In genomic region chr3:101605291-101605690, GRCm38 (mm10) we compare ENCODE assay signal across 7 mouse cellular contexts. TPM values are rescaled to one million over a fixed set of nuclear protein-coding genes. Genes with fewer than 3 reads are reported as not detected.
DNase-seq lines count a peak whose midpoint lies in the region; ATAC-seq and TF ChIP-seq lines count a peak whose summit lies in the region.

No protein-coding gene starts in this region.

- ATAC-seq in lung, embryonic 14.5 days (ENCODE audit: insufficient read depth): no peak
- no peak for ATAC-seq in forebrain, embryonic 11.5 days (replicated peaks; ENCODE audit: low FRiP score)
- no peak for ATAC-seq in intestine, embryonic 15.5 days
- ATAC-seq in neural tube, embryonic 12.5 days (ENCODE audit: low FRiP score, low read depth): no peak
- no peak for ATAC-seq in cerebellum, adult (ENCODE audit: insufficient number of reproducible peaks, low FRiP score, low TSS enrichment)

- H3K27ac ChIP-seq in lung, embryonic 14.5 days (ENCODE audit: low read depth): peak overlapping the region; percentile 99; the same call in 1 of the 2 replicates
- no peak overlapping the region; the same call in 1 of the 2 replicates for H3K27ac ChIP-seq in forebrain, embryonic 11.5 days (ENCODE audit: low read depth, low read length)
- H3K27ac ChIP-seq in intestine, embryonic 15.5 days: peak overlapping the region; percentile 98; the same call in 1 of the 2 replicates
- H3K27ac ChIP-seq in neural tube, embryonic 12.5 days: no peak overlapping the region

- 23% methylated on average over 5 of the region's 5 CpGs for WGBS in lung, embryonic 14.5 days
- 11% methylated on average over 5 of the region's 5 CpGs for WGBS in forebrain, embryonic 11.5 days
- WGBS in intestine, embryonic 15.5 days: 28% methylated on average over 5 of the region's 5 CpGs
- WGBS in neural tube, embryonic 12.5 days: 19% methylated on average over 5 of the region's 5 CpGs

- DNase-seq in lung, embryonic 14.5 days: peak; percentile 33
- no peak for DNase-seq in lung, postnatal 10 days
- no peak for DNase-seq in forebrain, embryonic 11.5 days (ENCODE audit: low spot score)
- no peak for DNase-seq in right cerebral cortex, adult 18-20 months

- peak overlapping the region; percentile 94 for H3K4me3 ChIP-seq in lung, embryonic 14.5 days (ENCODE audit: low read depth, low read length)
- H3K4me3 ChIP-seq in forebrain, embryonic 11.5 days (ENCODE audit: low read depth, low read length): peak overlapping the region; percentile 88
- H3K4me3 ChIP-seq in intestine, embryonic 15.5 days (replicated peaks): peak overlapping the region; percentile 93
- H3K4me3 ChIP-seq in neural tube, embryonic 12.5 days: peak overlapping the region; percentile 84

- no peak overlapping the region; the same call in 1 of the 2 replicates for H3K9ac ChIP-seq in lung, embryonic 14.5 days
- H3K9ac ChIP-seq in forebrain, embryonic 11.5 days (ENCODE audit: low read length): peak overlapping the region; percentile 95; the same call in 1 of the 2 replicates
- H3K9ac ChIP-seq in intestine, embryonic 15.5 days: peak overlapping the region; percentile 95; the same call in 1 of the 2 replicates
- H3K9ac ChIP-seq in neural tube, embryonic 12.5 days: peak overlapping the region; percentile 91

- H3K4me1 ChIP-seq in lung, embryonic 14.5 days (ENCODE audit: insufficient read depth): peaks cover 23% of the 10 kb centered on the region
- peaks cover 23% of the 10 kb centered on the region for H3K4me1 ChIP-seq in forebrain, embryonic 11.5 days (replicated peaks; ENCODE audit: control insufficient read depth, insufficient read depth, low read length)
- H3K4me1 ChIP-seq in intestine, embryonic 15.5 days (replicated peaks): peaks cover 18% of the 10 kb centered on the region
- peaks cover 38% of the 10 kb centered on the region for H3K4me1 ChIP-seq in neural tube, embryonic 12.5 days

- no peak for TF ChIP-seq CTCF in lung, embryonic 14.5 days (IDR thresholded peaks at IDR 0.05; ENCODE audit: low read depth)

- H3K4me2 ChIP-seq in lung, embryonic 14.5 days: peak overlapping the region; percentile 87
- H3K4me2 ChIP-seq in forebrain, embryonic 11.5 days (ENCODE audit: low read depth, low read length, severe bottlenecking): peak overlapping the region; percentile 64
- H3K4me2 ChIP-seq in intestine, embryonic 15.5 days (replicated peaks): peak overlapping the region; percentile 84
- peak overlapping the region; percentile 71 for H3K4me2 ChIP-seq in neural tube, embryonic 12.5 days (replicated peaks)

- H3K9me3 ChIP-seq in lung, embryonic 14.5 days (ENCODE audit: low read depth, low read length): no peaks in the 10 kb centered on the region
- H3K9me3 ChIP-seq in forebrain, embryonic 11.5 days (ENCODE audit: control insufficient read depth, low read length): no peaks in the 10 kb centered on the region
- no peaks in the 10 kb centered on the region for H3K9me3 ChIP-seq in intestine, embryonic 15.5 days
- H3K9me3 ChIP-seq in neural tube, embryonic 12.5 days: no peaks in the 10 kb centered on the region

- H3K27me3 ChIP-seq in lung, embryonic 14.5 days (ENCODE audit: insufficient read depth, low read length): no peaks in the 10 kb centered on the region
- H3K27me3 ChIP-seq in forebrain, embryonic 11.5 days (ENCODE audit: control insufficient read depth, insufficient read depth, low read length): no peaks in the 10 kb centered on the region
- no peaks in the 10 kb centered on the region for H3K27me3 ChIP-seq in intestine, embryonic 15.5 days (replicated peaks)
- H3K27me3 ChIP-seq in neural tube, embryonic 12.5 days (replicated peaks): no peaks in the 10 kb centered on the region

- no peaks in the 10 kb centered on the region for H3K36me3 ChIP-seq in lung, embryonic 14.5 days (ENCODE audit: insufficient read depth)
- H3K36me3 ChIP-seq in forebrain, embryonic 11.5 days (ENCODE audit: control insufficient read depth, insufficient read depth, low read length): no peaks in the 10 kb centered on the region
- H3K36me3 ChIP-seq in intestine, embryonic 15.5 days: no peaks in the 10 kb centered on the region
- H3K36me3 ChIP-seq in neural tube, embryonic 12.5 days: no peaks in the 10 kb centered on the region

RNA-seq across cellular contexts. Expression of gene Atp1a1, which starts 0.8 kb away (rescaled TPM):
- 150 and 155 TPM in 2 replicates for polyA plus RNA-seq in lung, embryonic 14.5 days (2014; fragmentation: Nextera tagmentation; extraction: Ambion mirVana)
- 121 and 122 TPM in 2 replicates for polyA plus RNA-seq in forebrain, embryonic 11.5 days (2014; fragmentation: Nextera tagmentation; extraction: Ambion mirVana)
- 247 and 251 TPM in 2 replicates for polyA plus RNA-seq in intestine, embryonic 15.5 days (2015; fragmentation: Nextera tagmentation; extraction: Ambion mirVana)
- polyA plus RNA-seq in neural tube, embryonic 12.5 days (2016; fragmentation: Nextera tagmentation; extraction: Ambion mirVana): 61.1 and 68.3 TPM in 2 replicates

Comparison
In these comparisons a context has a peak if more than half of its experiments do, and no peak if none do; other contexts are left out.
1. H3K27ac ChIP-seq: peak in lung, embryonic 14.5 days (single experiment) and intestine, embryonic 15.5 days (single experiment); none in forebrain, embryonic 11.5 days (single experiment) and neural tube, embryonic 12.5 days (single experiment).
2. Peak in every context shown above with its lines, with median percentiles within 50 percentile points of each other: H3K4me2 ChIP-seq and H3K4me3 ChIP-seq.